8 mouse cellular contexts compared by ENCODE assay signal in genomic region chr8:70087836-70088650, GRCm38 (mm10). TPM values are rescaled to one million over a fixed set of nuclear protein-coding genes. Genes with fewer than 3 reads are reported as not detected.
DNase-seq lines count a peak whose midpoint lies in the region; ATAC-seq and TF ChIP-seq lines count a peak whose summit lies in the region.

No protein-coding gene starts in this region.

- 4% methylated on average over 56 of the region's 56 CpGs for WGBS in heart, embryonic 16.5 days
- 3% methylated on average over 56 of the region's 56 CpGs for WGBS in lung, embryonic 14.5 days

- H3K4me2 ChIP-seq in heart, embryonic 16.5 days (ENCODE audit: low read depth, low read length) = peak overlapping the region; percentile 54
- H3K4me2 ChIP-seq in lung, embryonic 14.5 days = peak overlapping the region; percentile 54

- no peak overlapping the region for H3K27ac ChIP-seq in heart, embryonic 16.5 days (ENCODE audit: low read length)
- H3K27ac ChIP-seq in lung, embryonic 14.5 days (ENCODE audit: low read depth) = no peak overlapping the region

- peak; percentile 76 for TF ChIP-seq CTCF in lung, embryonic 14.5 days (IDR thresholded peaks at IDR 0.05; ENCODE audit: low read depth)

- 0 out of 2 replicates have a peak, but pooled peaks have one; percentile 42 for ATAC-seq in heart, embryonic 16.5 days (replicated peaks; ENCODE audit: extremely low read depth, insufficient read depth, low FRiP score)
- ATAC-seq in lung, embryonic 14.5 days (ENCODE audit: insufficient read depth) = peak; percentile 57

- peaks cover 16% of the 10 kb centered on the region for H3K4me1 ChIP-seq in heart, embryonic 16.5 days (ENCODE audit: control insufficient read depth, insufficient read depth, low read length)
- no peaks in the 10 kb centered on the region for H3K4me1 ChIP-seq in lung, embryonic 14.5 days (ENCODE audit: insufficient read depth)

- DNase-seq in thymus, postnatal 0 days (ENCODE audit: low spot score) = peak; percentile 19
- no peak for DNase-seq in thymus, adult 18-20 months
- DNase-seq in embryo, embryonic 11 days = peak; percentile 80
- DNase-seq in kidney, postnatal 4 days = peak; percentile 64 to 72
- DNase-seq in lung, embryonic 14.5 days = peak; percentile 69
- peak; percentile 72 for DNase-seq in retina, embryonic 14.5 days (ENCODE audit: low spot score)
- DNase-seq in ovary, adult 18-20 months (ENCODE audit: low spot score) = no peak

- no peak overlapping the region for H3K9ac ChIP-seq in heart, embryonic 16.5 days (ENCODE audit: low read length)
- H3K9ac ChIP-seq in lung, embryonic 14.5 days = no peak overlapping the region; the same call in 1 of the 2 replicates

- H3K27me3 ChIP-seq in heart, embryonic 16.5 days (ENCODE audit: control insufficient read depth, insufficient read depth, low read length) = peaks cover 83% of the 10 kb centered on the region
- peaks cover 83% of the 10 kb centered on the region for H3K27me3 ChIP-seq in lung, embryonic 14.5 days (ENCODE audit: insufficient read depth, low read length)

- H3K4me3 ChIP-seq in heart, embryonic 16.5 days (ENCODE audit: low read length) = peak overlapping the region; percentile 34
- peak overlapping the region; percentile 32 for H3K4me3 ChIP-seq in lung, embryonic 14.5 days (ENCODE audit: low read depth, low read length)

- no peaks in the 10 kb centered on the region for H3K36me3 ChIP-seq in heart, embryonic 16.5 days (ENCODE audit: control insufficient read depth, insufficient read depth)
- H3K36me3 ChIP-seq in lung, embryonic 14.5 days (ENCODE audit: insufficient read depth) = no peaks in the 10 kb centered on the region

- H3K9me3 ChIP-seq in heart, embryonic 16.5 days (replicated peaks; ENCODE audit: control insufficient read depth, low read length) = no peaks in the 10 kb centered on the region
- H3K9me3 ChIP-seq in lung, embryonic 14.5 days (ENCODE audit: low read depth, low read length) = no peaks in the 10 kb centered on the region

RNA-seq across cellular contexts. Expression of gene Hapln4, which starts 4.8 kb away (rescaled TPM):
- 0.07 TPM in 1 of 2 replicates, not detected in the other for polyA plus RNA-seq in thymus, postnatal 0 days (2015; fragmentation: Nextera tagmentation; extraction: Ambion mirVana)
- polyA plus RNA-seq in heart, embryonic 16.5 days (2015; fragmentation: Nextera tagmentation; extraction: Ambion mirVana) = 0.04 TPM in 1 of 2 replicates, not detected in the other
- 0.05 TPM in 1 of 2 replicates, not detected in the other for polyA plus RNA-seq in lung, embryonic 14.5 days (2014; fragmentation: Nextera tagmentation; extraction: Ambion mirVana)

RNA-seq across cellular contexts. Expression of gene Tm6sf2, which starts 15.3 kb away (rescaled TPM):
- polyA plus RNA-seq in thymus, postnatal 0 days (2015; fragmentation: Nextera tagmentation; extraction: Ambion mirVana) = 0.43 and 0.62 TPM in 2 replicates
- 0.96 and 1.4 TPM in 2 replicates for polyA plus RNA-seq in heart, embryonic 16.5 days (2015; fragmentation: Nextera tagmentation; extraction: Ambion mirVana)
- polyA plus RNA-seq in lung, embryonic 14.5 days (2014; fragmentation: Nextera tagmentation; extraction: Ambion mirVana) = 0.39 and 1.1 TPM in 2 replicates

RNA-seq across cellular contexts. Expression of gene Ncan, which starts 32.6 kb away (rescaled TPM):
- polyA plus RNA-seq in thymus, postnatal 0 days (2015; fragmentation: Nextera tagmentation; extraction: Ambion mirVana) = 0.03 and 0.05 TPM in 2 replicates
- polyA plus RNA-seq in heart, embryonic 16.5 days (2015; fragmentation: Nextera tagmentation; extraction: Ambion mirVana) = 0.13 and 0.22 TPM in 2 replicates
- 0.05 and 0.07 TPM in 2 replicates for polyA plus RNA-seq in lung, embryonic 14.5 days (2014; fragmentation: Nextera tagmentation; extraction: Ambion mirVana)

RNA-seq across cellular contexts. Expression of gene Nr2c2ap, which starts 43.1 kb away (rescaled TPM):
- 51.9 and 60.6 TPM in 2 replicates for polyA plus RNA-seq in thymus, postnatal 0 days (2015; fragmentation: Nextera tagmentation; extraction: Ambion mirVana)
- 35.7 and 37.8 TPM in 2 replicates for polyA plus RNA-seq in heart, embryonic 16.5 days (2015; fragmentation: Nextera tagmentation; extraction: Ambion mirVana)
- 23.1 and 25.2 TPM in 2 replicates for polyA plus RNA-seq in lung, embryonic 14.5 days (2014; fragmentation: Nextera tagmentation; extraction: Ambion mirVana)

RNA-seq across cellular contexts. Expression of gene Sugp1, which starts 45.4 kb away (rescaled TPM):
- 40.7 and 44.3 TPM in 2 replicates for polyA plus RNA-seq in thymus, postnatal 0 days (2015; fragmentation: Nextera tagmentation; extraction: Ambion mirVana)
- 30.0 and 30.4 TPM in 2 replicates for polyA plus RNA-seq in heart, embryonic 16.5 days (2015; fragmentation: Nextera tagmentation; extraction: Ambion mirVana)
- polyA plus RNA-seq in lung, embryonic 14.5 days (2014; fragmentation: Nextera tagmentation; extraction: Ambion mirVana) = 33.6 and 39.3 TPM in 2 replicates

Comparison
In these comparisons a context has a peak if more than half of its experiments do, and no peak if none do; other contexts are left out.
1. DNase-seq: peak in thymus, postnatal 0 days (single experiment), embryo, embryonic 11 days (single experiment), kidney, postnatal 4 days (2 of 2), lung, embryonic 14.5 days (single experiment) and retina, embryonic 14.5 days (single experiment); none in thymus, adult 18-20 months (0 of 2) and ovary, adult 18-20 months (single experiment).